In genomic region chr13:33956571-33957421, GRCm38 (mm10) we compare ENCODE assay signal across 9 mouse cellular contexts. TPM values are rescaled to one million over a fixed set of nuclear protein-coding genes. Genes with fewer than 3 reads are reported as not detected.
DNase-seq lines count a peak whose midpoint lies in the region; ATAC-seq and TF ChIP-seq lines count a peak whose summit lies in the region.
"Had no signal": no experiment of that assay in that cellular context is flagged by ENCODE, and none has a peak within 500 bp of the region (broad histone marks: within the 10 kb centered on the region; RNA-seq: fewer than 3 reads in every experiment).

No protein-coding gene starts in this region.

- WGBS in bone marrow, adult 2 months, result 51% methylated on average over 6 of the region's 6 CpGs

- intact Hi-C loops in left cerebral cortex, adult 2 months (cut with DNase I), result loop anchor here (1.0 to 5.0 kb wide), 2 partner anchors 39 to 201 kb away; no protein-coding TSS in a partner anchor
- intact Hi-C loops in left cerebral cortex, postnatal 10 days (cut with DNase I), result loop anchor here (2.0 kb wide), 1 partner anchor 40 kb away; no protein-coding TSS in a partner anchor

- no peak overlapping the region for H3K4me3 ChIP-seq in left cerebral cortex, adult 2 months
- no peak overlapping the region for H3K4me3 ChIP-seq in bone marrow, adult 2 months (replicated peaks; ENCODE audit: control insufficient read depth, low read depth, low read length)
- H3K4me3 ChIP-seq: megakaryocyte, embryonic 14.5 days had no signal

- no peaks in the 10 kb centered on the region for H3K4me1 ChIP-seq in bone marrow, adult 2 months (ENCODE audit: control insufficient read depth, insufficient read depth, low read length)

- DNase-seq in adrenal gland, adult 2 months, result peak; percentile 41
- DNase-seq in adrenal gland, postnatal 4 days (ENCODE audit: low spot score in 2 of 2), result no peak
- DNase-seq in left cerebral cortex, adult 2 months (ENCODE audit: extremely low spot score in 1 of 2, low spot score in 2 of 2), result no peak
- DNase-seq in left cerebral cortex, postnatal 10 days (ENCODE audit: extremely low spot score in 1 of 2, low spot score in 2 of 2), result no peak
- DNase-seq in heart, postnatal 4 days, result peak; percentile 46
- no peak for DNase-seq in urinary bladder, adult 18-20 months (ENCODE audit: low spot score in 2 of 2)

- no peak for TF ChIP-seq POLR2A in bone marrow, adult 2 months (IDR thresholded peaks at IDR 0.05; ENCODE audit: borderline replicate concordance, control insufficient read depth, low read depth, low read length)

- no peak overlapping the region for H3K27ac ChIP-seq in left cerebral cortex, adult 2 months
- no peak overlapping the region for H3K27ac ChIP-seq in bone marrow, adult 2 months (ENCODE audit: control insufficient read depth, insufficient read depth, low read depth, low read length, poor library complexity)

- peak; percentile 89 for ATAC-seq in megakaryocyte, adult 5-6 weeks (ENCODE audit: poor library complexity, severe bottlenecking)

- TF ChIP-seq CTCF in left cerebral cortex, adult 2 months (IDR thresholded peaks at IDR 0.05), result peak; percentile 95
- 0 out of 2 replicates have a peak, but pooled peaks have one; percentile 22 for TF ChIP-seq CTCF in bone marrow, adult 2 months (IDR thresholded peaks at IDR 0.05; ENCODE audit: control insufficient read depth, insufficient read depth, low read length)

RNA-seq across cellular contexts. Expression of gene Nqo2, which starts 7.7 kb away (rescaled TPM):
- 10 to 100 TPM; 40.9 to 64.5 TPM for total RNA-seq in adrenal gland, adult 2 months (2021)
- polyA plus RNA-seq in adrenal gland, adult 2 months (2012; rRNA removed), result 2.9 and 4.0 TPM in 2 replicates
- total RNA-seq in adrenal gland, postnatal 4 days (2021), result 10 to 100 TPM; 39.6 to 40.3 TPM
- 1 to 10 TPM; 5.0 to 7.6 TPM for total RNA-seq in left cerebral cortex, adult 2 months (2021)
- 1 to 10 TPM; 4.6 TPM for total RNA-seq in left cerebral cortex, postnatal 10 days (2021)
- 5.7 and 14.7 TPM in 2 replicates for polyA plus RNA-seq in bone marrow, adult 2 months (2011; ENCODE audit: insufficient read depth, insufficient read length, low replicate concordance, missing spikeins)
- total RNA-seq in heart, postnatal 4 days (2021), result 10 to 100 TPM; 21.6 to 23.9 TPM
- total RNA-seq in megakaryocyte, adult 5-6 weeks (2015), result 93.7 and 94.6 TPM in 2 replicates
- 77.5 and 81.5 TPM in 2 replicates for total RNA-seq in megakaryocyte, adult 5-6 weeks (2017)

RNA-seq across cellular contexts. Expression of gene Ripk1, which starts 45.4 kb away (rescaled TPM):
- 10 to 100 TPM; 27.2 to 31.9 TPM for total RNA-seq in adrenal gland, adult 2 months (2021)
- 12.7 and 12.8 TPM in 2 replicates for polyA plus RNA-seq in adrenal gland, adult 2 months (2012; rRNA removed)
- total RNA-seq in adrenal gland, postnatal 4 days (2021), result 10 to 100 TPM; 32.1 to 35.0 TPM
- 1 to 10 TPM; 5.8 to 6.9 TPM for total RNA-seq in left cerebral cortex, adult 2 months (2021)
- 1 to 10 TPM; 7.5 to 8.4 TPM for total RNA-seq in left cerebral cortex, postnatal 10 days (2021)
- 8.5 and 14.2 TPM in 2 replicates for polyA plus RNA-seq in bone marrow, adult 2 months (2011; ENCODE audit: insufficient read depth, insufficient read length, low replicate concordance, missing spikeins)
- total RNA-seq in heart, postnatal 4 days (2021), result 10 to 100 TPM; 11.8 to 13.2 TPM
- total RNA-seq in megakaryocyte, adult 5-6 weeks (2015), result 45.6 and 50.8 TPM in 2 replicates
- total RNA-seq in megakaryocyte, adult 5-6 weeks (2017), result 56.9 and 57.3 TPM in 2 replicates

RNA-seq across cellular contexts. Expression of gene Serpinb6a, which starts 45.8 kb away (rescaled TPM):
- 100 to 1,000 TPM; 437 to 541 TPM for total RNA-seq in adrenal gland, adult 2 months (2021)
- 102 and 109 TPM in 2 replicates for polyA plus RNA-seq in adrenal gland, adult 2 months (2012; rRNA removed)
- 100 to 1,000 TPM; 243 to 249 TPM for total RNA-seq in adrenal gland, postnatal 4 days (2021)
- 10 to 100 TPM; 31.9 to 37.3 TPM for total RNA-seq in left cerebral cortex, adult 2 months (2021)
- total RNA-seq in left cerebral cortex, postnatal 10 days (2021), result 10 to 100 TPM; 37.6 to 41.9 TPM
- 42.6 and 87.2 TPM in 2 replicates for polyA plus RNA-seq in bone marrow, adult 2 months (2011; ENCODE audit: insufficient read depth, insufficient read length, low replicate concordance, missing spikeins)
- 10 to 100 TPM; 91.9 to 96.1 TPM for total RNA-seq in heart, postnatal 4 days (2021)
- 16.8 and 17.8 TPM in 2 replicates for total RNA-seq in megakaryocyte, adult 5-6 weeks (2015)
- 19.6 and 19.8 TPM in 2 replicates for total RNA-seq in megakaryocyte, adult 5-6 weeks (2017)

RNA-seq across cellular contexts. Expression of gene Serpinb6c, which starts 51.3 kb away (rescaled TPM):
- under 1 TPM; 0.63 to 0.66 TPM for total RNA-seq in adrenal gland, adult 2 months (2021)
- not detected in 2 replicates for polyA plus RNA-seq in adrenal gland, adult 2 months (2012; rRNA removed)
- under 1 TPM; 0.31 TPM for total RNA-seq in adrenal gland, postnatal 4 days (2021)
- under 1 TPM; 0.37 to 0.70 TPM for total RNA-seq in left cerebral cortex, adult 2 months (2021)
- total RNA-seq in left cerebral cortex, postnatal 10 days (2021), result under 1 TPM; 0.34 to 0.60 TPM
- 7.7 TPM in 1 of 2 replicates, not detected in the other for polyA plus RNA-seq in bone marrow, adult 2 months (2011; ENCODE audit: insufficient read depth, insufficient read length, low replicate concordance, missing spikeins)
- total RNA-seq in heart, postnatal 4 days (2021), result under 1 TPM; 0.20 to 0.29 TPM
- total RNA-seq in megakaryocyte, adult 5-6 weeks (2015), result not detected in 2 replicates
- total RNA-seq in megakaryocyte, adult 5-6 weeks (2017), result not detected in 2 replicates

Comparison
In these comparisons a context has a peak if more than half of its experiments do, and no peak if none do; other contexts are left out.
1. DNase-seq: peak in adrenal gland, adult 2 months (single experiment) and heart, postnatal 4 days (single experiment); none in adrenal gland, postnatal 4 days (0 of 2), left cerebral cortex, adult 2 months (0 of 2), left cerebral cortex, postnatal 10 days (0 of 2) and urinary bladder, adult 18-20 months (0 of 2).